Mouse (Mus musculus) splenic B cell, adult 2 months (primary cell): ENCODE measurements around the gene B3gnt8.

Source experiments
- DNase-seq: peaks from one replicate; pipeline ENCODE4 v3.0.0-alpha.2; 2011; ENCODE audit warnings: low read depth, low spot score
- H3K27me3 ChIP-seq: 2 replicates; pipeline ENCODE4 v1.6.1; 2012; ENCODE audit warnings: mild to moderate bottlenecking, low read length, moderate library complexity, mixed read lengths; ENCODE audit not compliant: control insufficient read depth, poor library complexity, insufficient read depth, severe bottlenecking
- H3K36me3 ChIP-seq: 2 replicates; pipeline ENCODE4 v1.6.1; 2012; ENCODE audit warnings: mild to moderate bottlenecking, low read length, moderate library complexity, mixed read lengths; ENCODE audit not compliant: control insufficient read depth, poor library complexity, insufficient read depth, severe bottlenecking

B3gnt8 gene

GRCm38 (mm10) chr7:25611501-25611900 lies 15.0 kb upstream of the B3gnt8 start:
- Histone ChIP-seq H3K27me3 (no peaks in the 10 kb centered on the region), H3K36me3 (no peaks in the 10 kb centered on the region)
- no peak for DNase-seq

GRCm38 (mm10) chr7:25614086-25614485 lies 12.4 kb upstream of the B3gnt8 start:
- no peaks in the 10 kb centered on the region for H3K36me3 ChIP-seq

GRCm38 (mm10) chr7:25614831-25615705 lies 11.4 kb upstream of the B3gnt8 start:
- Histone ChIP-seq H3K36me3 (no peaks in the 10 kb centered on the region), H3K27me3 (no peaks in the 10 kb centered on the region)
- no peak for DNase-seq

More at GRCm38 (mm10) chr7:25614086-25614485, 12.4 kb upstream of the B3gnt8 start:
- DNase-seq: no peak
- no peaks in the 10 kb centered on the region for H3K27me3 ChIP-seq

- no peaks in the 10 kb centered on the region; the same call in 1 of the 2 replicates for H3K36me3 ChIP-seq
- no peaks in the 10 kb centered on the region for H3K27me3 ChIP-seq
- DNase-seq: no peak
Measured at GRCm38 (mm10) chr7:25615706-25616011, 10.8 kb upstream of the B3gnt8 start, which contains the start of gene Erich4. Gene Erich4, minus strand, starts transcription at chr7:25615892.

GRCm38 (mm10) chr7:25617376-25618160 lies 8.9 kb upstream of the B3gnt8 start:
- DNase-seq: no peak
- peaks cover 3% of the 10 kb centered on the region for H3K36me3 ChIP-seq
- no peaks in the 10 kb centered on the region for H3K27me3 ChIP-seq

GRCm38 (mm10) chr7:25618865-25619721 lies 7.4 kb upstream of the B3gnt8 start, which contains the start of gene Dmac2:
Gene Dmac2, plus strand, starts transcription at chr7:25619414.
- peak; percentile 97 for DNase-seq
- H3K27me3 ChIP-seq: no peaks in the 10 kb centered on the region
- peaks cover 3% of the 10 kb centered on the region for H3K36me3 ChIP-seq

GRCm38 (mm10) chr7:25619722-25619991 lies 6.8 kb upstream of the B3gnt8 start:
- H3K27me3 ChIP-seq: no peaks in the 10 kb centered on the region
- H3K36me3 ChIP-seq: peaks cover 3% of the 10 kb centered on the region
- DNase-seq: no peak

GRCm38 (mm10) chr7:25620101-25620500 lies 6.4 kb upstream of the B3gnt8 start:
- no peak for DNase-seq
- H3K36me3 ChIP-seq: peaks cover 3% of the 10 kb centered on the region
- no peaks in the 10 kb centered on the region for H3K27me3 ChIP-seq

- no peaks in the 10 kb centered on the region for H3K27me3 ChIP-seq
- no peak for DNase-seq
- peaks cover 3% of the 10 kb centered on the region for H3K36me3 ChIP-seq
Measured at GRCm38 (mm10) chr7:25620751-25621150, 5.7 kb upstream of the B3gnt8 start.

- peaks cover 4% of the 10 kb centered on the region for H3K36me3 ChIP-seq
Measured at GRCm38 (mm10) chr7:25623857-25624370, 2.5 kb upstream of the B3gnt8 start.

GRCm38 (mm10) chr7:25624851-25625250 lies 1.6 kb upstream of the B3gnt8 start:
- no peak for DNase-seq

More at GRCm38 (mm10) chr7:25623857-25624370, 2.5 kb upstream of the B3gnt8 start:
- DNase-seq: no peak
- H3K27me3 ChIP-seq: no peaks in the 10 kb centered on the region

GRCm38 (mm10) chr7:25625594-25626250 lies 732 bp upstream of the B3gnt8 start:
- peak; percentile 77 for DNase-seq
- no peaks in the 10 kb centered on the region for H3K27me3 ChIP-seq
- H3K36me3 ChIP-seq: peaks cover 9% of the 10 kb centered on the region

More at GRCm38 (mm10) chr7:25624851-25625250, 1.6 kb upstream of the B3gnt8 start:
- no peaks in the 10 kb centered on the region for H3K27me3 ChIP-seq
- peaks cover 7% of the 10 kb centered on the region for H3K36me3 ChIP-seq

GRCm38 (mm10) chr7:25627431-25628322 lies 1.2 kb downstream of the B3gnt8 start:
- Histone ChIP-seq H3K27me3 (no peaks in the 10 kb centered on the region), H3K36me3 (peaks cover 8% of the 10 kb centered on the region)
- no peak for DNase-seq
